Mouse (Mus musculus): Measurements from ENCODE around the gene Apol9a. TPM values are rescaled to one million over a fixed set of nuclear protein-coding genes. Genes with fewer than 3 reads are reported as not detected.

Gene Apol9a
- total and polyA plus RNA-seq, 3 experiments: 0.33 TPM; not detected in 2

GRCm38 (mm10) chr15:77364026-77364425, 46.9 kb downstream of the Apol9a start:
- TF ChIP-seq GATA1 (IDR thresholded peaks at IDR 0.05; ENCODE audit: borderline replicate concordance, low read length) (no peak), POLR2AphosphoS5 (IDR thresholded peaks at IDR 0.05; ENCODE audit: insufficient replicate concordance, low read depth, low read length) (no peak), GATA2 (IDR thresholded peaks at IDR 0.05; ENCODE audit: borderline replicate concordance, low read depth, low read length) (no peak), TAL1 (conservative IDR thresholded peaks at IDR 0.05; ENCODE audit: low read depth, low read length) (no peak), CTCF (IDR thresholded peaks at IDR 0.05; ENCODE audit: low read depth, low read length) (no peak)
- Histone ChIP-seq H3K9me3 (replicated peaks) (no peaks in the 10 kb centered on the region), H3K4me1 (ENCODE audit: insufficient read depth, low read depth, low read length) (peaks cover 7% of the 10 kb centered on the region), H3K36me3 (replicated peaks) (no peaks in the 10 kb centered on the region), H3K4me3 (ENCODE audit: low read depth, low read length) (no peak overlapping the region), H3K27me3 (ENCODE audit: insufficient read depth, low read length) (peaks cover 27% of the 10 kb centered on the region)
- no peak for ATAC-seq (ENCODE audit: extremely low read depth, insufficient number of reproducible peaks, low FRiP score, poor library complexity, severe bottlenecking)
- DNase-seq (ENCODE audit: low spot score): no peak

DNA sequence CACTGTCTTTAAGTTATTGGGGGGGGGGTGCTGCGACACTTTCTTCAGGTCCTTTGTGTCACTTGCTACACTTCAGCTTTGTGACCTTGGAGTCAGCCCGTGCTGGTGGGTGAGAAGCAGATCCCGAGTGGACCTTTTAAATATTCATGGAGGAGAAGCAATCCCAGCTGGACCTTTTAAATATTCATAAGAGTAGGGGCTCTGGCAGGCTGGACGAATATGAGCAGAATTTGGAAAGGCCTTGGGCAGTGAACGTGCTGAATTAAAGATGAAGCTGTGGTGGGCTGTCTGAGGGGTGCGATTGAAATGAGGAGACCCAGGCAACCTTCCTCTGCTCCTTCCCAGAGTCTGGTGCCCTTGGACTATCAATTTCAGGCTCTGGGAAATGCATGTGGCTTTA, 47.4 kb downstream of the Apol9a start:
- H3K4me1 ChIP-seq (ENCODE audit: insufficient read depth, low read depth, low read length): peaks cover 7% of the 10 kb centered on the region
- TF ChIP-seq TAL1 (conservative IDR thresholded peaks at IDR 0.05; ENCODE audit: low read depth, low read length) (no peak), POLR2AphosphoS5 (IDR thresholded peaks at IDR 0.05; ENCODE audit: insufficient replicate concordance, low read depth, low read length) (no peak), GATA1 (IDR thresholded peaks at IDR 0.05; ENCODE audit: borderline replicate concordance, low read length) (no peak), GATA2 (IDR thresholded peaks at IDR 0.05; ENCODE audit: borderline replicate concordance, low read depth, low read length) (no peak), CTCF (IDR thresholded peaks at IDR 0.05; ENCODE audit: low read depth, low read length) (no peak)
- H3K9me3 ChIP-seq (replicated peaks): no peaks in the 10 kb centered on the region
- peaks cover 31% of the 10 kb centered on the region for H3K27me3 ChIP-seq (ENCODE audit: insufficient read depth, low read length)
- no peak overlapping the region for H3K4me3 ChIP-seq (ENCODE audit: low read depth, low read length)
- ATAC-seq (ENCODE audit: extremely low read depth, insufficient number of reproducible peaks, low FRiP score, poor library complexity, severe bottlenecking) (no peak), DNase-seq (ENCODE audit: low spot score) (no peak)
- H3K36me3 ChIP-seq (replicated peaks): no peaks in the 10 kb centered on the region

GRCm38 (mm10) chr15:77362952-77363351, 48.0 kb downstream of the Apol9a start:
- ATAC-seq (ENCODE audit: extremely low read depth, insufficient number of reproducible peaks, low FRiP score, poor library complexity, severe bottlenecking) (no peak), DNase-seq (ENCODE audit: low spot score) (no peak)
- TF ChIP-seq GATA1 (IDR thresholded peaks at IDR 0.05; ENCODE audit: borderline replicate concordance, low read length) (no peak), GATA2 (IDR thresholded peaks at IDR 0.05; ENCODE audit: borderline replicate concordance, low read depth, low read length) (no peak), CTCF (IDR thresholded peaks at IDR 0.05; ENCODE audit: low read depth, low read length) (no peak), TAL1 (conservative IDR thresholded peaks at IDR 0.05; ENCODE audit: low read depth, low read length) (no peak), POLR2AphosphoS5 (IDR thresholded peaks at IDR 0.05; ENCODE audit: insufficient replicate concordance, low read depth, low read length) (no peak)
- H3K4me1 ChIP-seq (ENCODE audit: insufficient read depth, low read depth, low read length): peaks cover 6% of the 10 kb centered on the region; the same call in 1 of the 2 replicates
- H3K36me3 ChIP-seq (replicated peaks): no peaks in the 10 kb centered on the region
- no peaks in the 10 kb centered on the region for H3K9me3 ChIP-seq (replicated peaks)
- peaks cover 31% of the 10 kb centered on the region for H3K27me3 ChIP-seq (ENCODE audit: insufficient read depth, low read length)
- H3K4me3 ChIP-seq (ENCODE audit: low read depth, low read length): no peak overlapping the region

GRCm38 (mm10) chr15:77359905-77360304, 51.0 kb downstream of the Apol9a start:
- TF ChIP-seq GATA2 (IDR thresholded peaks at IDR 0.05; ENCODE audit: borderline replicate concordance, low read depth, low read length) (no peak), TAL1 (conservative IDR thresholded peaks at IDR 0.05; ENCODE audit: low read depth, low read length) (no peak), GATA1 (IDR thresholded peaks at IDR 0.05; ENCODE audit: borderline replicate concordance, low read length) (no peak), CTCF (IDR thresholded peaks at IDR 0.05; ENCODE audit: low read depth, low read length) (no peak), POLR2AphosphoS5 (IDR thresholded peaks at IDR 0.05; ENCODE audit: insufficient replicate concordance, low read depth, low read length) (no peak)
- Histone ChIP-seq H3K9me3 (replicated peaks) (no peaks in the 10 kb centered on the region), H3K4me3 (ENCODE audit: low read depth, low read length) (no peak overlapping the region), H3K27me3 (ENCODE audit: insufficient read depth, low read length) (peaks cover 30% of the 10 kb centered on the region), H3K4me1 (ENCODE audit: insufficient read depth, low read depth, low read length) (peaks cover 17% of the 10 kb centered on the region), H3K36me3 (replicated peaks) (no peaks in the 10 kb centered on the region)
- ATAC-seq (ENCODE audit: extremely low read depth, insufficient number of reproducible peaks, low FRiP score, poor library complexity, severe bottlenecking) (no peak), DNase-seq (ENCODE audit: low spot score) (no peak)

DNA sequence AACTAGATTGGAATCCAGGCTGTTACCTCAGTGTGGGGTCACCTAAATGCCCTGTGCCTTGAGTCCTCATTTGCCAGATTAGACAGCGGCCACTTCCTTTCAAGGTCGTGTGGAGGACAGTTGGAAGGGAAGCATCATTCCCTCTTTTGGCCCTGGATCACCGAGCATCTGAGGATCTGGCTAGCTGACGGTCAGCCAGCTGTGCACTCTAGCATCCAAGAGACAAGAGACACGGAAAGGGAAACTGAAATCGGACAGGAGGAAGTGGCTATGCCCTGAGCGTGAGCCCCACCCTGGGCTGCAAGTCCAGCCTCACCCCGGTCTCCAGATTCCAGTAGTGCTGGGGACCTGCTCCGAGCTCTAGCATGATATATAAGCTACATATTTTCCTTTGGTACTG, 51.4 kb downstream of the Apol9a start:
- ATAC-seq (ENCODE audit: extremely low read depth, insufficient number of reproducible peaks, low FRiP score, poor library complexity, severe bottlenecking): no peak

GRCm38 (mm10) chr15:77359084-77359483, 51.9 kb downstream of the Apol9a start:
- Histone ChIP-seq H3K4me1 (ENCODE audit: insufficient read depth, low read depth, low read length) (peaks cover 17% of the 10 kb centered on the region), H3K36me3 (replicated peaks) (no peaks in the 10 kb centered on the region), H3K4me3 (ENCODE audit: low read depth, low read length) (no peak overlapping the region), H3K27me3 (ENCODE audit: insufficient read depth, low read length) (peaks cover 30% of the 10 kb centered on the region), H3K9me3 (replicated peaks) (no peaks in the 10 kb centered on the region)
- DNase-seq (ENCODE audit: low spot score): no peak
- ATAC-seq (ENCODE audit: extremely low read depth, insufficient number of reproducible peaks, low FRiP score, poor library complexity, severe bottlenecking): no peak
- no peak for TF ChIP-seq GATA2 (IDR thresholded peaks at IDR 0.05; ENCODE audit: borderline replicate concordance, low read depth, low read length)
- TF ChIP-seq POLR2AphosphoS5 (IDR thresholded peaks at IDR 0.05; ENCODE audit: insufficient replicate concordance, low read depth, low read length): no peak
- no peak for TF ChIP-seq TAL1 (conservative IDR thresholded peaks at IDR 0.05; ENCODE audit: low read depth, low read length)
- TF ChIP-seq GATA1 (IDR thresholded peaks at IDR 0.05; ENCODE audit: borderline replicate concordance, low read length): no peak
- TF ChIP-seq CTCF (IDR thresholded peaks at IDR 0.05; ENCODE audit: low read depth, low read length): no peak

More for the DNA sequence above, 51.4 kb downstream of the Apol9a start:
- Histone ChIP-seq H3K27me3 (ENCODE audit: insufficient read depth, low read length) (peaks cover 30% of the 10 kb centered on the region), H3K9me3 (replicated peaks) (no peaks in the 10 kb centered on the region), H3K4me3 (ENCODE audit: low read depth, low read length) (no peak overlapping the region), H3K36me3 (replicated peaks) (no peaks in the 10 kb centered on the region), H3K4me1 (ENCODE audit: insufficient read depth, low read depth, low read length) (peaks cover 17% of the 10 kb centered on the region)
- TF ChIP-seq GATA1 (IDR thresholded peaks at IDR 0.05; ENCODE audit: borderline replicate concordance, low read length): no peak
- TF ChIP-seq POLR2AphosphoS5 (IDR thresholded peaks at IDR 0.05; ENCODE audit: insufficient replicate concordance, low read depth, low read length): no peak
- no peak for TF ChIP-seq TAL1 (conservative IDR thresholded peaks at IDR 0.05; ENCODE audit: low read depth, low read length)
- TF ChIP-seq GATA2 (IDR thresholded peaks at IDR 0.05; ENCODE audit: borderline replicate concordance, low read depth, low read length): no peak
- TF ChIP-seq CTCF (IDR thresholded peaks at IDR 0.05; ENCODE audit: low read depth, low read length): no peak
- DNase-seq (ENCODE audit: low spot score): no peak
